Mouse (Mus musculus): ENCODE results near the gene Vipas39. TPM values are rescaled to one million over a fixed set of nuclear protein-coding genes. Genes with fewer than 3 reads are reported as not detected.

The Vipas39 gene
- total and polyA plus RNA-seq, 3 experiments, result 30.2 to 44.4 (median 32.1) TPM

DNA sequence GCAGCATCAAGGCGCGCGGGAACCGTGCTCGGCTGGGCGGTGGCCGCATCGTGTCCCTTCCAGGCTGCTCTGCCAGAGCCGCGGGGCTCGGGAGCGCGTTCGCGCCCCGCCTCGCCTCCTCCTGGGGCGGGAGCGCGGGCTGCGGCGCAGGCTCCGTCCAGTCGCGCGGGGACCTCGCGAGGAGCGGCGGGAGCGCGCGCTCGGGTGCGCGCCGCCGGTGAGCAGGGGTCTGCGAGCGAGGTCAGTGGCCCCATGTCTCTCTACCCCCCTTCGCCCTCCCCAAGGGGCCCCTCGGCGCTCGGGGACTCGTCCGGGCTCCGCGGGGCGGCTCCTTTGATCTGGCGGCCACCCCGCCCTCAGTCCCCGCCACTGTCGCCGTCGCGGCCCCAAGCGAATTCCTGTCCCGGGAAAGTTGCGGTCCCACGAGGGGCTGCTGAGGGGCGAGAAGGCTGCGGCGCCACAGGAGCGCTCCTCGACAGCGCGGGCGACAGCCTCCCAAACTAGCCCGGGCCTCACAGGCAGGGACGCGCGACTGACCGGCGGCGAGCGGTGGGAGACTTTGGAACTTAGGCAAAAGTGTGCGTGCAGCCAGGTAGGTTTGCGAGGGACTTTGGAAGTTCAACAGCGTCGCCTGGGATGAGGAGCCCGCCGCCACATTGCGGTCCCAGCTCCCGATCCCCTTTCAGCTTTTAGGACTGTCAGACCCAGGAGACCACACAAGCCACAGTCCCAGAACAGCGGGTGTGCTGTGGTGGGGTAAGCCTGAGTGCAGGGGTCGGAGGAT, 33.8 kb upstream of the Vipas39 start, which contains the start of gene Ism2:
Gene Ism2 (minus strand): TSS at position 49 of the 784 bp plus-strand sequence.
- dilution Hi-C loops (cut with MboI; ENCODE audit: extremely low pct_ligation_motif_present, extremely low pct_unique_long_range_greater_than_20kb, low sequenced_read_pairs) (no loop called here), in situ Hi-C loops (cut with MboI; ENCODE audit: low pct_ligation_motif_present, low pct_unique_long_range_greater_than_20kb, low sequenced_read_pairs) (no loop called here)
- TF ChIP-seq PAX5 (IDR thresholded peaks at IDR 0.05; ENCODE audit: low read length) (no peak), JUN (IDR thresholded peaks at IDR 0.05; ENCODE audit: insufficient read depth, low read depth, low read length) (no peak), NRF1 (IDR thresholded peaks at IDR 0.05; ENCODE audit: low read depth, low read length) (peak; percentile 66), KAT2A (IDR thresholded peaks at IDR 0.05; ENCODE audit: insufficient replicate concordance, low read length) (no peak), JUND (conservative IDR thresholded peaks at IDR 0.05; ENCODE audit: low read depth, low read length) (no peak), GABPA (IDR thresholded peaks at IDR 0.05; ENCODE audit: insufficient replicate concordance, low read depth, low read length) (no peak), BHLHE40 (IDR thresholded peaks at IDR 0.05; ENCODE audit: low read depth, low read length) (no peak), MAFK (IDR thresholded peaks at IDR 0.05; ENCODE audit: insufficient replicate concordance, low read length) (no peak), MEF2A (IDR thresholded peaks at IDR 0.05; ENCODE audit: borderline replicate concordance, low read depth, low read length) (no peak), USF2 (conservative IDR thresholded peaks at IDR 0.05; ENCODE audit: low read depth, low read length) (no peak), ZC3H11A (IDR thresholded peaks at IDR 0.05; ENCODE audit: low read depth, low read length) (no peak), ETS1 (conservative IDR thresholded peaks at IDR 0.05; ENCODE audit: low read depth, low read length) (no peak), TCF12 (IDR thresholded peaks at IDR 0.05; ENCODE audit: low read depth, low read length) (no peak), MAX (IDR thresholded peaks at IDR 0.05; ENCODE audit: low read length) (no peak), POLR2A (IDR thresholded peaks at IDR 0.05; ENCODE audit: low read depth, low read length) (0 out of 2 replicates have a peak, but pooled peaks have one; percentile 14), CTCF (conservative IDR thresholded peaks at IDR 0.05 in 1 of 2, IDR thresholded peaks at IDR 0.05 in 1 of 2; ENCODE audit: low read depth in 2 of 2, low read length in 2 of 2) (no peak), NELFE (IDR thresholded peaks at IDR 0.05; ENCODE audit: low read depth, low read length) (no peak), E2F4 (IDR thresholded peaks at IDR 0.05; ENCODE audit: insufficient replicate concordance, low read depth, low read length) (no peak), CHD2 (IDR thresholded peaks at IDR 0.05; ENCODE audit: low read length) (0 out of 2 replicates have a peak, but pooled peaks have one; percentile 25), ZKSCAN1 (IDR thresholded peaks at IDR 0.05; ENCODE audit: borderline replicate concordance, low read depth, low read length) (no peak), UBTF (IDR thresholded peaks at IDR 0.05; ENCODE audit: low read depth, low read length) (peak; percentile 49; the same call in 1 of the 2 replicates)
- H3K27ac ChIP-seq (ENCODE audit: insufficient read depth, low read depth), result no peak within 1 kb of the TSS
- H3K9me3 ChIP-seq (replicated peaks; ENCODE audit: low read length), result peaks cover 8% of the 10 kb centered on the region
- peak within 1 kb of the TSS; percentile 40 to 67 (median 54) for H3K4me3 ChIP-seq (replicated peaks in 1 of 3; ENCODE audit: low read depth in 2 of 3, low read length in 2 of 3, poor library complexity in 1 of 3)
- H3K27me3 ChIP-seq (replicated peaks), result peaks cover 16% of the 10 kb centered on the region
- DNase-seq (ENCODE audit: extremely low read depth), result no peak
- H3K4me1 ChIP-seq (ENCODE audit: control insufficient read depth in 1 of 2, insufficient read depth in 2 of 2), result peaks cover 2 to 3% of the 10 kb centered on the region in 2 experiments; a peak in 3 of 4 replicates
- H3K9ac ChIP-seq (ENCODE audit: insufficient read depth, low read depth), result peak within 1 kb of the TSS; percentile 37
- H3K36me3 ChIP-seq (replicated peaks in 1 of 2; ENCODE audit: control insufficient read depth in 1 of 2, insufficient read depth in 1 of 2, low read length in 1 of 2), result no peaks in the 10 kb centered on the region
- no peaks in the 10 kb centered on the region for H3K79me2 ChIP-seq (replicated peaks; ENCODE audit: control insufficient read depth, extremely low read depth, insufficient read depth, poor library complexity, severe bottlenecking)
- H3K4me2 ChIP-seq (ENCODE audit: insufficient read depth, low read depth, poor library complexity, severe bottlenecking), result peak within 1 kb of the TSS; percentile 68
